Mouse (Mus musculus) lung, embryonic 14.5 days (tissue): ENCODE measurements around the gene Fam160a2. TPM values are rescaled to one million over a fixed set of nuclear protein-coding genes. Genes with fewer than 3 reads are reported as not detected.
"Not testable (repeated sequence)": the region's sequence is repeated elsewhere in the genome, so short reads cannot be mapped to it uniquely, and the experiment has no call there.

Source experiments
- ATAC-seq: fragments of 200-750 bp; cut with Nextera tagmentation; 2 replicates; pipeline ENCODE4 v1.8.0; 2017; ENCODE audit warnings: mild to moderate bottlenecking, moderate TSS enrichment, moderate library complexity; ENCODE audit not compliant: insufficient read depth
- DNase-seq: peaks from one replicate; pipeline ENCODE4 v3.0.0-alpha.2; 2015
- H3K27ac ChIP-seq: fragments of 300-500 bp; sonication (generic); 2 replicates; pipeline ENCODE4 v1.5.1; 2014; ENCODE audit warnings: low read depth, mild to moderate bottlenecking, moderate library complexity
- H3K27me3 ChIP-seq: fragments of 300-500 bp; sonication (generic); 2 replicates; pipeline ENCODE4 v1.6.1; 2014; ENCODE audit warnings: low read length, control low read depth; ENCODE audit not compliant: insufficient read depth
- H3K36me3 ChIP-seq: fragments of 300-500 bp; sonication (generic); 2 replicates; pipeline ENCODE4 v1.6.1; 2014; ENCODE audit warnings: control low read depth; ENCODE audit not compliant: insufficient read depth
- H3K4me1 ChIP-seq: fragments of 300-500 bp; sonication (generic); 2 replicates; pipeline ENCODE4 v1.6.1; 2014; ENCODE audit warnings: antibody characterized with exemption, control low read depth; ENCODE audit not compliant: insufficient read depth
- H3K4me2 ChIP-seq: fragments of 300-500 bp; sonication (generic); 2 replicates; pipeline ENCODE4 v1.6.1; 2014; ENCODE audit warnings: mild to moderate bottlenecking
- H3K4me3 ChIP-seq: fragments of 300-500 bp; sonication (generic); 2 replicates; pipeline ENCODE4 v1.5.1; 2014; ENCODE audit warnings: low read depth, low read length
- H3K9ac ChIP-seq: fragments of 300-500 bp; sonication (generic); 2 replicates; pipeline ENCODE4 v1.6.1; 2014
- H3K9me3 ChIP-seq: fragments of 300-500 bp; sonication (generic); 2 replicates; pipeline ENCODE4 v1.6.1; 2016; ENCODE audit warnings: low read depth, low read length, control low read depth
- CTCF ChIP-seq: IDR thresholded peaks from 2 replicates; pipeline ENCODE4 v1.5.1; 2016; ENCODE audit warnings: antibody characterized with exemption, low read depth
- WGBS: fragments of 180-500 bp; shearing (Covaris S2); extraction: QIAGEN DNeasy Blood & Tissue Kit; methylation state at CpG from one replicate; pipeline ENCODE4 v1.1.7; 2014; 5-methylcytosine and 5-hydroxymethylcytosine counted together
- polyA plus RNA-seq: library from polyadenylated mRNA; unstranded; fragments of >200 nt; fragmentation: Nextera tagmentation; extraction: Ambion mirVana; gene quantifications from 2 replicates; pipeline ENCODE4 v1.2.1, GENCODE M21; 2014

Fam160a2 gene
- polyA plus RNA-seq, 1 experiment from 2014 or later = 41.9 TPM

GRCm38 (mm10) chr7:105367930-105368329, 31.9 kb downstream of the Fam160a2 start, which contains the start of gene Olfr692:
Olfr692 (plus strand) TSS chr7:105368230.
- no peak for TF ChIP-seq CTCF
- Histone ChIP-seq H3K9ac (no peak within 1 kb of the TSS), H3K4me3 (no peak within 1 kb of the TSS), H3K9me3 (no peaks in the 10 kb centered on the region), H3K4me2 (no peak within 1 kb of the TSS), H3K27me3 (no peaks in the 10 kb centered on the region), H3K36me3 (no peaks in the 10 kb centered on the region; the same call in 1 of the 2 replicates), H3K27ac (no peak within 1 kb of the TSS), H3K4me1 (no peaks in the 10 kb centered on the region)
- DNase-seq (no peak), ATAC-seq (no peak)
- 93% methylated on average over 1 of the region's 1 CpGs for WGBS

- H3K9me3 ChIP-seq = no peaks in the 10 kb centered on the region
- TF ChIP-seq CTCF = no peak
- H3K27ac ChIP-seq = no peak overlapping the region
- no peaks in the 10 kb centered on the region for H3K27me3 ChIP-seq
- 83% methylated on average over 5 of the region's 5 CpGs for WGBS
- H3K36me3 ChIP-seq = no peaks in the 10 kb centered on the region; the same call in 1 of the 2 replicates
- no peak overlapping the region for H3K4me3 ChIP-seq
- no peak overlapping the region for H3K4me2 ChIP-seq
- DNase-seq (no peak), ATAC-seq (no peak)
- H3K4me1 ChIP-seq = no peaks in the 10 kb centered on the region
- no peak overlapping the region for H3K9ac ChIP-seq
These were observed 32.6 kb downstream of the Fam160a2 start for GRCm38 (mm10) chr7:105367268-105367667.

GRCm38 (mm10) chr7:105361713-105362112, 38.1 kb downstream of the Fam160a2 start:
- H3K9ac ChIP-seq = no peak overlapping the region

GRCm38 (mm10) chr7:105356487-105356886, 43.4 kb downstream of the Fam160a2 start:
- H3K9ac ChIP-seq, H3K4me3 ChIP-seq, H3K4me2 ChIP-seq, ATAC-seq, H3K27ac ChIP-seq, H3K4me1 ChIP-seq, H3K27me3 ChIP-seq, H3K36me3 ChIP-seq, DNase-seq, H3K9me3 ChIP-seq: not testable (repeated sequence)
- 89% methylated on average over 1 of the region's 2 CpGs for WGBS

More at GRCm38 (mm10) chr7:105361713-105362112, 38.1 kb downstream of the Fam160a2 start:
- TF ChIP-seq CTCF = no peak
- Histone ChIP-seq H3K4me3 (no peak overlapping the region), H3K4me1 (no peaks in the 10 kb centered on the region), H3K27me3 (no peaks in the 10 kb centered on the region), H3K9me3 (no peaks in the 10 kb centered on the region), H3K36me3 (no peaks in the 10 kb centered on the region), H3K27ac (no peak overlapping the region), H3K4me2 (no peak overlapping the region)
- ATAC-seq (no peak), DNase-seq (no peak)
- WGBS = 73% methylated on average over 2 of the region's 2 CpGs

GRCm38 (mm10) chr7:105356064-105356463, 43.8 kb downstream of the Fam160a2 start:
- no CpG with 5 or more reads among the region's 5 CpGs for WGBS
- not testable (repeated sequence) for H3K4me2 ChIP-seq, DNase-seq, ATAC-seq, H3K4me3 ChIP-seq, H3K9ac ChIP-seq, H3K9me3 ChIP-seq, H3K36me3 ChIP-seq, H3K27ac ChIP-seq, H3K4me1 ChIP-seq, H3K27me3 ChIP-seq

GRCm38 (mm10) chr7:105342752-105343151, 57.1 kb downstream of the Fam160a2 start:
- no peaks in the 10 kb centered on the region for H3K27me3 ChIP-seq
- no peak overlapping the region for H3K4me2 ChIP-seq
- WGBS = 72% methylated on average over 2 of the region's 2 CpGs
- ATAC-seq (no peak), DNase-seq (no peak)
- H3K4me3 ChIP-seq = no peak overlapping the region
- H3K27ac ChIP-seq = no peak overlapping the region
- H3K4me1 ChIP-seq = no peaks in the 10 kb centered on the region
- no peaks in the 10 kb centered on the region for H3K36me3 ChIP-seq
- H3K9ac ChIP-seq = no peak overlapping the region
- TF ChIP-seq CTCF = no peak
- no peaks in the 10 kb centered on the region for H3K9me3 ChIP-seq

- no peak for TF ChIP-seq CTCF
- Histone ChIP-seq H3K9ac (no peak within 1 kb of the TSS), H3K27ac (no peak within 1 kb of the TSS), H3K27me3 (no peaks in the 10 kb centered on the region), H3K36me3 (no peaks in the 10 kb centered on the region), H3K9me3 (no peaks in the 10 kb centered on the region), H3K4me1 (no peaks in the 10 kb centered on the region), H3K4me3 (no peak within 1 kb of the TSS), H3K4me2 (no peak within 1 kb of the TSS)
- no peak for DNase-seq
- 35% methylated on average over 1 of the region's 1 CpGs for WGBS
- no peak for ATAC-seq
These were observed 57.7 kb downstream of the Fam160a2 start, which contains the start of gene Olfr691 for GRCm38 (mm10) chr7:105342170-105342569. Olfr691 (minus strand) TSS chr7:105342270.

GRCm38 (mm10) chr7:105334004-105334403, 65.8 kb downstream of the Fam160a2 start, which contains the start of gene Olfr690:
Olfr690 (minus strand) TSS chr7:105334104.
- ATAC-seq = no peak
- no peak for DNase-seq
- H3K4me3 ChIP-seq = no peak within 1 kb of the TSS
- no peaks in the 10 kb centered on the region for H3K36me3 ChIP-seq
- no peak within 1 kb of the TSS for H3K4me2 ChIP-seq
- no peak within 1 kb of the TSS for H3K9ac ChIP-seq
- H3K9me3 ChIP-seq = no peaks in the 10 kb centered on the region
- TF ChIP-seq CTCF = no peak
- WGBS = 83% methylated on average over 1 of the region's 1 CpGs
- no peaks in the 10 kb centered on the region for H3K4me1 ChIP-seq
- H3K27me3 ChIP-seq = no peaks in the 10 kb centered on the region
- no peak within 1 kb of the TSS for H3K27ac ChIP-seq
